Mouse (Mus musculus) liver, embryonic 15.5 days (tissue): ENCODE results near the gene Hist1h3d. TPM values are rescaled to one million over a fixed set of nuclear protein-coding genes. Genes with fewer than 3 reads are reported as not detected.
"Not testable (repeated sequence)": the region's sequence is repeated elsewhere in the genome, so short reads cannot be mapped to it uniquely, and the experiment has no call there.

ENCODE experiments used
- ATAC-seq: fragments of 200-750 bp; cut with Nextera tagmentation; 2 replicates; pipeline ENCODE4 v1.8.0; 2017; ENCODE audit warnings: moderate number of reproducible peaks, mild to moderate bottlenecking, moderate library complexity; ENCODE audit not compliant: insufficient read depth
- H3K27ac ChIP-seq: fragments of 300-500 bp; sonication (generic); replicated peaks from 2 replicates; pipeline ENCODE4 v1.5.1; 2015; ENCODE audit warnings: mild to moderate bottlenecking, inconsistent platforms
- H3K27me3 ChIP-seq: fragments of 300-500 bp; sonication (generic); 2 replicates; pipeline ENCODE4 v1.6.1; 2015; ENCODE audit warnings: mild to moderate bottlenecking, inconsistent platforms
- H3K36me3 ChIP-seq: fragments of 300-500 bp; sonication (generic); replicated peaks from 2 replicates; pipeline ENCODE4 v1.6.1; 2015; ENCODE audit warnings: moderate library complexity, mild to moderate bottlenecking, inconsistent platforms
- H3K4me1 ChIP-seq: fragments of 300-500 bp; sonication (generic); replicated peaks from 2 replicates; pipeline ENCODE4 v1.6.1; 2015; ENCODE audit warnings: inconsistent platforms
- H3K4me2 ChIP-seq: fragments of 300-500 bp; sonication (generic); 2 replicates; pipeline ENCODE4 v1.6.1; 2015; ENCODE audit warnings: moderate library complexity, mild to moderate bottlenecking, inconsistent platforms
- H3K4me3 ChIP-seq: fragments of 300-500 bp; sonication (generic); replicated peaks from 2 replicates; pipeline ENCODE4 v1.5.1; 2015; ENCODE audit warnings: mild to moderate bottlenecking, inconsistent platforms
- H3K9ac ChIP-seq: fragments of 300-500 bp; sonication (generic); 2 replicates; pipeline ENCODE4 v1.6.1; 2015; ENCODE audit warnings: moderate library complexity, mild to moderate bottlenecking, inconsistent platforms
- H3K9me3 ChIP-seq: fragments of 300-500 bp; sonication (generic); replicated peaks from 2 replicates; pipeline ENCODE4 v1.6.1; 2016; ENCODE audit warnings: inconsistent platforms
- WGBS: fragments of 180-500 bp; shearing (Covaris S2); methylation state at CpG from one replicate; pipeline ENCODE4 v1.1.7; 2015; ENCODE audit warnings: mixed read lengths; ENCODE audit not compliant: insufficient replicate concordance; 5-methylcytosine and 5-hydroxymethylcytosine counted together
- microRNA-seq: library from miRNA; unstranded; fragments of <30 nt; microRNA quantifications from one replicate; pipeline ENCODE4, GENCODE M21; 2016
- polyA plus RNA-seq: library from polyadenylated mRNA; unstranded; fragments of >200 nt; fragmentation: Nextera tagmentation; extraction: Ambion mirVana; gene quantifications from 2 replicates; pipeline ENCODE4 v1.2.1, GENCODE M21; 2015

Gene Hist1h3d
- polyA plus RNA-seq, 1 experiment from 2014 or later, result 6.0 TPM

- no peaks in the 10 kb centered on the region for H3K9me3 ChIP-seq
- 20% methylated on average over 12 of the region's 12 CpGs for WGBS
Measured at GRCm38 (mm10) chr13:23620056-23620732, 44.6 kb downstream of the Hist1h3d start.

GRCm38 (mm10) chr13:23620733-23621531, 45.4 kb downstream of the Hist1h3d start, which contains the start of gene Hist1h2be:
Gene Hist1h2be (minus strand): TSS chr13:23621124.
- H3K4me3 ChIP-seq, result peak within 1 kb of the TSS; percentile 64
- ATAC-seq, result peak; percentile 68
- peak within 1 kb of the TSS; percentile 98 for H3K27ac ChIP-seq
- peaks cover 11% of the 10 kb centered on the region for H3K4me1 ChIP-seq
- H3K4me2 ChIP-seq, result peak within 1 kb of the TSS; percentile 79
- no peaks in the 10 kb centered on the region for H3K36me3 ChIP-seq
- H3K9me3 ChIP-seq, result no peaks in the 10 kb centered on the region
- WGBS, result under 1% methylated on average over 27 of the region's 27 CpGs
- H3K27me3 ChIP-seq, result peaks cover 12% of the 10 kb centered on the region
- peak within 1 kb of the TSS; percentile 87 for H3K9ac ChIP-seq

More at GRCm38 (mm10) chr13:23620056-23620732, 44.6 kb downstream of the Hist1h3d start:
- peak overlapping the region; percentile 64 for H3K4me3 ChIP-seq
- peaks cover 7% of the 10 kb centered on the region for H3K27me3 ChIP-seq
- ATAC-seq, result no peak
- H3K4me1 ChIP-seq, result peaks cover 11% of the 10 kb centered on the region
- H3K36me3 ChIP-seq, result no peaks in the 10 kb centered on the region
- peak overlapping the region; percentile 87 for H3K9ac ChIP-seq
- H3K27ac ChIP-seq, result peak overlapping the region; percentile 98
- peak overlapping the region; percentile 79 for H3K4me2 ChIP-seq

GRCm38 (mm10) chr13:23621532-23622174, 46.1 kb downstream of the Hist1h3d start:
- Histone ChIP-seq H3K9me3 (no peaks in the 10 kb centered on the region), H3K36me3 (no peaks in the 10 kb centered on the region), H3K9ac (peak overlapping the region; percentile 87), H3K4me3 (peak overlapping the region; percentile 64), H3K27ac (peak overlapping the region; percentile 98), H3K27me3 (peaks cover 14% of the 10 kb centered on the region), H3K4me1 (peaks cover 11% of the 10 kb centered on the region), H3K4me2 (peak overlapping the region; percentile 79)
- ATAC-seq, result peak; percentile 79
- WGBS, result under 1% methylated on average over 18 of the region's 18 CpGs

- H3K27me3 ChIP-seq, result peaks cover 15% of the 10 kb centered on the region
- ATAC-seq, result peak; percentile 78
- peak within 1 kb of the TSS; percentile 79 for H3K4me2 ChIP-seq
- H3K4me3 ChIP-seq, result peak within 1 kb of the TSS; percentile 64
- under 1% methylated on average over 53 of the region's 53 CpGs for WGBS
- H3K4me1 ChIP-seq, result peaks cover 11% of the 10 kb centered on the region
- not testable (repeated sequence) for H3K36me3 ChIP-seq, H3K9me3 ChIP-seq
- peak within 1 kb of the TSS; percentile 87 for H3K9ac ChIP-seq
- peak within 1 kb of the TSS; percentile 98 for H3K27ac ChIP-seq
Measured at GRCm38 (mm10) chr13:23622175-23622671, 46.7 kb downstream of the Hist1h3d start, which contains the start of gene Hist1h1e. Gene Hist1h1e (minus strand): TSS chr13:23622558.

- Histone ChIP-seq H3K27ac (peak overlapping the region; percentile 98), H3K36me3 (no peaks in the 10 kb centered on the region), H3K4me2 (peak overlapping the region; percentile 79), H3K9ac (peak overlapping the region; percentile 12; the same call in 1 of the 2 replicates), H3K4me1 (peaks cover 11% of the 10 kb centered on the region), H3K4me3 (peak overlapping the region; percentile 64), H3K9me3 (no peaks in the 10 kb centered on the region), H3K27me3 (peaks cover 19% of the 10 kb centered on the region)
- no peak for ATAC-seq
- WGBS, result 21% methylated on average over 7 of the region's 7 CpGs
Measured at GRCm38 (mm10) chr13:23622861-23623450, 47.4 kb downstream of the Hist1h3d start.

Small RNAs within 50 kb of the gene (microRNA-seq; reads per million reads assigned to microRNA genes)
- gene Gm44297, result not detected
- gene Gm44359, result not detected
- gene Gm44394, result not detected

Other genes starting within 250 kb of the Hist1h3d start
- gene Zfp322a, start 206.6 kb upstream of the Hist1h3d start, polyA plus RNA-seq, result 11.2 and 12.6 TPM in 2 replicates
- gene Abt1, start 151.9 kb upstream of the Hist1h3d start, polyA plus RNA-seq, result 5.1 and 5.2 TPM in 2 replicates
- gene Btn1a1, start 109.9 kb upstream of the Hist1h3d start, polyA plus RNA-seq, result 1.6 and 2.1 TPM in 2 replicates
- gene Btn2a2, start 86.9 kb upstream of the Hist1h3d start, polyA plus RNA-seq, result not detected in 2 replicates
- gene Hist1h4h, start 44.7 kb upstream of the Hist1h3d start, polyA plus RNA-seq, result 4.6 and 7.0 TPM in 2 replicates
- gene Hist1h2af, start 41.9 kb upstream of the Hist1h3d start, polyA plus RNA-seq, result 8.3 and 9.7 TPM in 2 replicates
- gene Hist1h3g, start 40.3 kb upstream of the Hist1h3d start, polyA plus RNA-seq, result 9.4 and 11.7 TPM in 2 replicates
- 1.5 and 1.6 TPM in 2 replicates for gene Hist1h2bh, start 32.4 kb upstream of the Hist1h3d start, polyA plus RNA-seq
- 0.99 and 1.4 TPM in 2 replicates for gene Hist1h3f, start 31.7 kb upstream of the Hist1h3d start, polyA plus RNA-seq
- gene Hist1h4f, start 24.1 kb upstream of the Hist1h3d start, polyA plus RNA-seq, result 1.4 and 2.5 TPM in 2 replicates
- 1.1 TPM in 2 replicates for gene Hist1h1d, start 22.5 kb upstream of the Hist1h3d start, polyA plus RNA-seq
- 2.7 and 4.4 TPM in 2 replicates for gene Hist1h3e, start 13.4 kb upstream of the Hist1h3d start, polyA plus RNA-seq
- 75.0 and 100 TPM in 2 replicates for gene Hist1h2ae, start 4.5 kb upstream of the Hist1h3d start, polyA plus RNA-seq
- gene Hist1h2bg, start 4.4 kb upstream of the Hist1h3d start, polyA plus RNA-seq, result 10.0 and 11.6 TPM in 2 replicates
- gene Hist1h2bf, start 1.6 kb upstream of the Hist1h3d start, polyA plus RNA-seq, result 4.0 and 6.7 TPM in 2 replicates
- 3.6 and 4.1 TPM in 2 replicates for gene Hist1h2ad, start 1.4 kb upstream of the Hist1h3d start, polyA plus RNA-seq
- 125 and 146 TPM in 2 replicates for gene Hist1h4d, start 5.8 kb downstream of the Hist1h3d start, polyA plus RNA-seq
- gene Hist1h2be, start 45.4 kb downstream of the Hist1h3d start, polyA plus RNA-seq, result 1.8 and 1.9 TPM in 2 replicates
- gene Hist1h1e, start 46.8 kb downstream of the Hist1h3d start, polyA plus RNA-seq, result 24.7 and 26.6 TPM in 2 replicates
- 1.2 and 1.4 TPM in 2 replicates for gene Hist1h2ac, start 108.2 kb downstream of the Hist1h3d start, polyA plus RNA-seq
- 136 and 151 TPM in 2 replicates for gene Hist1h2bc, start 108.4 kb downstream of the Hist1h3d start, polyA plus RNA-seq
- gene Hist1h1t, start 120.1 kb downstream of the Hist1h3d start, polyA plus RNA-seq, result 0.17 TPM in 1 of 2 replicates, not detected in the other
- 7.3 and 8.8 TPM in 2 replicates for gene Hist1h4c, start 122.7 kb downstream of the Hist1h3d start, polyA plus RNA-seq
- 13.6 and 16.4 TPM in 2 replicates for gene Hfe, start 135.1 kb downstream of the Hist1h3d start, polyA plus RNA-seq
- 81.0 and 85.5 TPM in 2 replicates for gene Hist1h1c, start 163.0 kb downstream of the Hist1h3d start, polyA plus RNA-seq
- gene Hist1h3c, start 169.8 kb downstream of the Hist1h3d start, polyA plus RNA-seq, result 6.4 and 7.3 TPM in 2 replicates
- gene Hist1h2bb, start 171.0 kb downstream of the Hist1h3d start, polyA plus RNA-seq, result 5.6 and 5.7 TPM in 2 replicates
- gene Hist1h2ab, start 175.4 kb downstream of the Hist1h3d start, polyA plus RNA-seq, result 60.0 and 64.5 TPM in 2 replicates
- 13.6 and 15.4 TPM in 2 replicates for gene Hist1h3b, start 176.5 kb downstream of the Hist1h3d start, polyA plus RNA-seq
- 2.7 and 4.1 TPM in 2 replicates for gene Hist1h4b, start 181.2 kb downstream of the Hist1h3d start, polyA plus RNA-seq
- 0.40 TPM in 1 of 2 replicates, not detected in the other for gene Hist1h4a, start 185.5 kb downstream of the Hist1h3d start, polyA plus RNA-seq
- 6.4 and 7.6 TPM in 2 replicates for gene Hist1h3a, start 186.6 kb downstream of the Hist1h3d start, polyA plus RNA-seq
- gene Hist1h1a, start 187.9 kb downstream of the Hist1h3d start, polyA plus RNA-seq, result 3.5 and 4.3 TPM in 2 replicates
- not detected in 2 replicates for gene Trim38, start 194.2 kb downstream of the Hist1h3d start, polyA plus RNA-seq
- 1.5 and 1.8 TPM in 2 replicates for gene Slc17a2, start 231.2 kb downstream of the Hist1h3d start, polyA plus RNA-seq